Mouse (Mus musculus): ENCODE data around the gene Zbed4. TPM values are rescaled to one million over a fixed set of nuclear protein-coding genes. Genes with fewer than 3 reads are reported as not detected.
"Not testable (repeated sequence)": the region's sequence is repeated elsewhere in the genome, so short reads cannot be mapped to it uniquely, and the experiment has no call there.

Gene Zbed4
- total RNA-seq, 2 experiments from 2014 or later: 32.7 to 44.0 TPM

DNA sequence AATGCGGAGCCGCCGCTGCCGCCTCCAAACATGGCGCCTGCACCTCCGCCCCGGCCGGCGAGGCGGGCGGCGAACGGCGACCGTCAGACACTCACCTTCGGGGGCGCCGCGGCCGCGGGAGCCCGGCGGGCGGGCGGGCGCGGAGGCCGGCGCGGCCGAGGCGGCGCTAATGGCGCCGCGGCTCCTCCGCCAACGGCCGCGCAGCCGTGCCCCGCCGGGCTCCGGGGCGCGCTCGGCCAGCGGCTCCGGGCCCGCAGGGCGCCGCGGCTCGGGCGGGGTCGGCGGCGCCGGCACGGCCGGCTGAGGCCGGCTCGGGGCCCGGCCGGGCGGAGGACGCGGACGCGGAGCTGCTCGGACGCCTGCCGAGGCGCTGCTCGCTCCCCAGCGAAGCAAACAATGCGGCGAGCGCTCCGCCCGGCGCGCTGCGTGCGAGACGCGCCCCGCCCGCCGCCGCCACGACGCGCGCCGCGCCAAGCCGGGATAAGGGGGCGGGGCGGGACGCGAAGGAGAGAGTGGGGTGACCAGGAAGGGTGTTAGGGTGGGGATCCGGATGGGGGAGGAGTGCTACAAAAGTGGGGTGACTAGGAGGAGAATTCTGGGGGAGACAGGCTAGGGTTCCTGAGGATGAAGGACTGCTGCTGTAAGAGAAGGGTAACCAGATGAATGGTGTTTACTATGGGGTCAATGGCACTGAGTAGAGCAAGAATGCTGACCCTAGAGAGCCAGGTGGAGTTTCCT, 17.5 kb upstream of the Zbed4 start, which contains the start of gene Brd1:
Gene Brd1 (minus strand): TSS at position 400 of the 738 bp plus-strand sequence.
- peak; percentile 81 for ATAC-seq (replicated peaks; ENCODE audit: low FRiP score, poor library complexity, severe bottlenecking)

DNA sequence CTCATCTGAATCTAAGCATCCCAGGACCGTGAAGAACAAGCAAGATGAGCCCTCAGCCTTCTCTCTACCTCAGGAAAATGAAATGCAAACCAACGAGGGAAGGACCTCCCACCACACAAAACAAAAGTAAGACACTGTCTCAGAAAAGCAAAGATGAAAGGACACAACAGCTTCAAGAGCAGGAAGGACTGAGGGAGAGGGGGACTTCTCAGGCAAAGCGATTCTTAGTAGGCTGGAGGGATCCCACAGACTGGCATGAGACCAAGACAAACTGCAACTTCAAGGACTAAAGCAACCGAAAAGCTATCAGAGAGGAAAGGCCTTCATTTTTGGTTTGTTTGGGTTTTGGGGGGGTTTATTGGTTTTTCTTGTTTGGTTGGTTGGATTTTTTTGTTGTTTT, 15.3 kb upstream of the Zbed4 start:
- ATAC-seq (replicated peaks; ENCODE audit: low FRiP score, poor library complexity, severe bottlenecking): no peak

DNA sequence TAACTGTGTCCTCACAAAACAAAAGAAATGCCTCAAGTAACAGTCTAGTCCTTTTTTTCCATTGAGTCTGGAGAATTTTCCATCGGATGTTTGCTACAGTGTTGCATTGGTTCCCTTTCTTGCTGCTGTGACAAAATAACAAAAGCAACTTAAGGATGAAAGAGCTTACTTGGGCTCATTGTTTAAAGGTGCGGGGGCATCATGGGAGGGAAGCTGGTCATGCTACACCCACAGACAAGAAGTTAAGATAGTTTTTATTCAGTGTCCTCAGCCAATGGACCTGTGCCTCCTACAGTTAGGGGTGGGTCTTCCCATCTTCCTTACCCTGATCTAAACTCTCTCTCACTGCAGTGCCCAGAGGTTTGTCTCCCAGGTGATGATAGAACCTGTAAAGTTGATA, 13.0 kb upstream of the Zbed4 start:
- ATAC-seq (replicated peaks; ENCODE audit: low FRiP score, poor library complexity, severe bottlenecking): no peak

DNA sequence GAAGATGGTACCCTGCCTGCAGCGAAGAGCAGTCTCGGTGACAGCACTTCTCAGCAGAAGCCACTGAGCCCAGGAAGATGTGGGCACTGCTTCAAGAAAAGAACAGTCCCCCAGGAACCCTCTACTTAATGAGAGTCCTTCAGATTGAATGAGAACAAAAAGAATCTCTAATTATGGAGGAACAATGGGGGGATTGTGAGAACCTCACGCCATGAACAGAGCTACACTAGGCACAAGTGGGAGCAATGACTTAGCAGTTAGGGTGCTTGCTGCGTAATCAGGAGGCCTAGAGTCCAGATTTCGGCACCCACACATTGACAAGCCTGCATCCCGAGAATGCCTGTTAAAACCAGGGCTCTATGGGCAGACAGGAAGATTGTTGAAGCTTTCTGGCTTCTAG, 10.1 kb upstream of the Zbed4 start:
- ATAC-seq (replicated peaks; ENCODE audit: low FRiP score, poor library complexity, severe bottlenecking): no peak

DNA sequence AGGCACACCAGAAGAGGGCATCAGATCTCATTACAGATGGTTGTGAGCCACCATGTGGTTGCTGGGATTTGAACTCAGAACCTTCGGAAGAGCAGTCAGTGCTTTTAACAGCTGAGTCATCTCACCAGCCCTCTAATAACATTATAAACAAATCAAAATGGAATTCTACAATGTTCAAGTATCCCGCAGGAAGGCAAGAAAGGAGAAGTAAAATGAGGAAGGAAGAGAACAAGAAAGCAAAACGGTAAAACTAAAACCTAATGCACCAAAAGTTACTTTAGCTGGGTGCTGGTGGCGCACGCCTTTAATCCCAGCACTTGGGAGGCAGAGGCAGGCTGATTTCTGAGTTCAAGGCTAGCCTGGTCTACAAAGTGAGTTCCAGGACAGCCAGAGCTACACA, 8.1 kb upstream of the Zbed4 start:
- not testable (repeated sequence) for ATAC-seq (replicated peaks; ENCODE audit: low FRiP score, poor library complexity, severe bottlenecking)

DNA sequence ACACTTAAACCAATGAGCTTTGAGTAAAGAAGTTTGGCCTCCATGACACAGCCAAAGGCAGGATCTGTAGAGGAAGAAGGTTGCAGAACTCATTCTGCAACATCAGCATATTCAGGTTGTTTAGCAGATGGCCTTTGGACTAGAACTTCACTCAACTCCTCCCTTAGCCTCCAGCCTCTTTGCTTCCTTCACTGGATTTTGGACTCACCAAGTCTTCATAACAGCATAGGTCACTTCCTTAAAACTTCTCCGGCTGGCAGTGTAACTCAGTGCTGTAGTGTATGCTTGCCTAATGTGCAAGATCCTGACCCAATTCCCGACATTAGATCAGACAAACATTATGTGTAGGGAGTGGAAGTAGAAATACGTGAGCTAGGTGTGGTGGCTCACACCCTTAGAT, 6.1 kb upstream of the Zbed4 start:
- ATAC-seq (replicated peaks; ENCODE audit: low FRiP score, poor library complexity, severe bottlenecking): no peak

DNA sequence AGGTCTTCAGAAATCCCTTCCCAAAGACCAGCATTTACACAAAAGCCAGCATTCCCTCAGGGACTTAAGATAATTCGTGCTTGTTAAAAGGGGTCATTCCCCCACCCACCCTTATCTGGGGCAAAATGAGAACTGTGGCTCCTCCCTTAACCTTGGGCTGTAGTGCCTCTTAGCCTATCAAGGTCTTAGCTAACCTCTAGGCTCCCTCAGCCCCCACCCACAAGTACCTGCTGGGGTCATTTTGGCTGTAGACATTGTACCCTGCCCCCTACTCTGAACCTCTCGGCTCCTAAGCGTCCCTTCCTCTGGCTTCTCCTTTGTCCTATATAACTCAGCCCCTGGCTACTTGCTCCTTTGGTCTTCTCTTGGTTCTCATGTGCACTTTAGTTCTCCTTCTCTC, 5.5 kb upstream of the Zbed4 start:
- no peak for ATAC-seq (replicated peaks; ENCODE audit: low FRiP score, poor library complexity, severe bottlenecking)

DNA sequence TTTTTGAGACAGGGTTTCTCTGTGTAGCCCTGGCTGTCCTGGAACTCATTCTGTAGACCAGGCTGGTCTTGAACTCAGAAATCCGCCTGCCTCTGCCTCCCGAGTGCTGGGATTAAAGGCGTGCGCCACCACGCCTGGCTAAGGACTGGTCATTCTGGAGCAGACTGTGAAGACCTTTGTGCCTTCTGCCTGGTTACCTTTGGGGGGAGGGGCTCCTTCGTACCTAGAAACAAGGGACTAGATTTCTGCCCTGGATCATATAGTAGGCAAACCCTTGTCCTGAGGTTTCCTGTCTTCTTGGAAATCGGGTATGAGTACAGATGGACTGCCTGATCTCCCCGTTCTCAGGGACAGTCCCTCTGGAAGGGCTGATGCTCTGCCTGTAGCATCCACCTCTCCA, 1.8 kb upstream of the Zbed4 start:
- not testable (repeated sequence) for ATAC-seq (replicated peaks; ENCODE audit: low FRiP score, poor library complexity, severe bottlenecking)

DNA sequence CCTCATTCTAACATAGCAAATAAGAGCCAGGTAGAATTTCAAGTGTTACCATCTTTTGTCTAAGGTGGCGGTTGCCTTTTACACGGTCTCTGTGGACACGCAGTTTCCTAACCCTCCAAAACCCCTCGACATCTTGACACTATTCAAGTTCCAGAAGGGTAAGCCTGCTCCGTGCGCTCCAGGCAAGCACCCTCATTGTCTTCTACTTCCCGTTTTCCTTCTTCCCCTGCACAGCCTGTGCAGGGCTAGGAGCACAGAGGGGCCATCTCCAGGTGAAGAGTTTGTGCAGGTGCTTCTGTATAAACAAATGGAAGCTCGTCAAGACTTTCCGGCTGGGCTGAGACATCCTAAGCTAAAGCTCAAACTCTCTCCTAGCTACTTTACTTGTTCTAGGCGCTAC, 1.4 kb upstream of the Zbed4 start:
- ATAC-seq (replicated peaks; ENCODE audit: low FRiP score, poor library complexity, severe bottlenecking): no peak

DNA sequence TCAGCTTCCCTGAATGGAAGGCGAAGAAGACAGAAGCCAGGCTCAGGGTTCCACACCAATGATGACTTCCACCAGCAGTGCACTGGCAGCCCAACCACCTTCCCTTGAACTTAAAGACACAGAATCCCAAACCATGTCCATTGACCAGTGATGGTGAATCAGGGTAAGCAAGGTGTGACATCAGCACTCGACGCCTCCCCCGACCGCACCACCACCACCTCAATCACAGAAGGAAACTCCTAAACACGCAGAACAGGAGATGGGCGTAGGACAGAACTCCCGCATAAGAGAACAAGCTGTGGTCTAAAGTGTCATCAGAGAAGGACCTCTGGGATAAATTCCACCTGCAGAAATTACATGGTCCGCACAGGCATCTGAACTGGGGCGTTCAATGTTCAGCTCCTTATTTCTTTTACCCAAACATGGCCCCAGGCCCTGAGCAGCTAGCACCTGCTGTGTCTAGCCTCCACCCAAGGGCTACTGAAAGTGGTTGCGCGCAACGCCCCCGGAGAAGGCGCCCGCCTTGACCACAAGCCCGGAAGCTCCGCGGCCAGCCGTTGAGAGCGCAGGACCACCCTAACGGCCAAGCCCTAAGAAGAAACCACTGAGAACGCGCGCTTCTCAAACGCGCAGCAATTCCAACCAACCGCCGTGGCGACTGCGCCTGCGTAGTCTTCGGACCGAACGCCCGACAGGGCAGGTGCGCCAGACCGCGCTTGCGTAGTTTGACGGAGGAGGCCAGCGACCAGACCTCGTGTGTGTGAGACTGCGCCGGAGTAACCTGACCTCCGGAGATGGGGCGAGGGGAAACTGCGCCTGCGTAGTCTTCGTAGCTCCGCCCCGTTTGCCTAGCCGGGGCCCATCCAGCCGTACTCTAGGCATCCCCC, 540 bp upstream of the Zbed4 start:
- peak; percentile 95 for ATAC-seq (replicated peaks; ENCODE audit: low FRiP score, poor library complexity, severe bottlenecking)

DNA sequence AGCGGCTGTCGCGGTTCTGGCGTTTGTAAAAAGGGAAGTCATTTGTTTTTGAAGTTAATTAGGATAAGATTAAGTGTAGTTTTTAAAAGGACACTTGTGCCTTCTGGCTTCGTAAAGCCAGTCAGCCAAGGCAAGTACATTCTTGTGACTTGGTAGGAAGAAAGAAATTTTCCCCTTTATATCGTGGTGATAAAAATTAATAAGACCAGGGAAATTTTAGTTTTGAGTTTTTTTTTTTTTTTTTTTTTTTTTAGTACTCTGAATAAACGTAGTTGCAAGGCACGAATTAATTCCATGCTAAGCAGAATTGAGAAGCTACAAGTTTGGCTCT, 908 bp downstream of the Zbed4 start:
- ATAC-seq (replicated peaks; ENCODE audit: low FRiP score, poor library complexity, severe bottlenecking): no peak

DNA sequence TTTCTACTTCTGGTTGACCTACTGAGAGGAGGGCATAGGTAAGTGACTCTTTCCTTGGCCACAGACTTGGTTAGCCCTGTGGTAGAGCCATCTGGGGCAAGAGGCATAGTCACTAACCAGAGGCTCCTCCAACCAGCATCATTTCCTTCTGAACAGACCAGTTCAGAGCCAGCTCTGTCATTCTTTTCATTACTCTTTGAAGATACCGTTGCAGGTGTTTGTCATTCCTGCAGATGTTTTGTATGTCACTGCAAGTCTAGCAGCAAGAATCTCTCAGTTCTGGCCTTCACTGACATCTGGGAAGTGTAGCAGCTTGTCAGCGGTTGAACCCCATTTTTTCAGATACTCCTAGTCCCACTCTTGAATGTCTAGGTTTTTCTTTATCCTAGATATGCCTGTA, 3.4 kb downstream of the Zbed4 start:
- no peak for ATAC-seq (replicated peaks; ENCODE audit: low FRiP score, poor library complexity, severe bottlenecking)

DNA sequence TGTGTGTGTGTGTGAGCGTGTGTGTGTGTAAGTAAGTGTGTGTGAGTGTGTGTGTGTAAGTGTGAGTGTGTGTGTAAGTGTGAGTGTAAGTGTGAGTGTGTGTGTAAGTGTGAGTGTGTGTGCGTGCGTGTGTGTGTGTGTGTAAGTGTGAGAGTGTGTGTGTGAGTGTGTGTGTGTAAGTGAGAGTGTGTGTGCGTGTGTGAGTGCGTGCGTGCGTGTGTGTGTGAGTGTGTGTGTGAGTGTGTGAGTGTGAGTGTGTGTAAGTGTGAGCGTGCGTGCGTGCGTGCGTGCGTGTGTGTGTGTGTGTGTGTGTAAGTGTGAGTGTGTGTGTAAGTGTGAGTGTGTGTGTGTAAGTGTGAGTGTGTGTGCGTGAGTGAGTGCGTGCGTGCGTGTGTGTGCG, 4.3 kb downstream of the Zbed4 start:
- no peak for ATAC-seq (replicated peaks; ENCODE audit: low FRiP score, poor library complexity, severe bottlenecking)

DNA sequence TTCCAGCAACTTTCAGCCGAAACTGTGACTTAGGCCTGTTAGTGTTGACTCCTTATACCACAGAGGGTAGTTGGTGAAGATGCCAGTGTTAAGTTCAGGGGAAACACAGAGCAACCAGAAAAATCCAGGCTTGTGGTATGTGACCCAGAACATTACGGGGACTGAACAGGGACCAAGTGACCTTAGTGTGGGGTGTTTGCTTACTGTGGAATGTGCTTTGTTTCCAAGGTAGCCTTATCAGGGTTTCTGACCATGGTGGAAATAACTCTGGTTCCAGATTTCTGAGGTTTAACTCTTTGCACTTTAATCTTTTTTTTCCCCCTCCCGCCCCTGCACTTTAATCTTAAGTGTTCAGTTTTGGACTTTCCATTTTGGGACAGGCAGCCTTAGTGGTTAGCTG, 6.6 kb downstream of the Zbed4 start:
- no peak for ATAC-seq (replicated peaks; ENCODE audit: low FRiP score, poor library complexity, severe bottlenecking)

DNA sequence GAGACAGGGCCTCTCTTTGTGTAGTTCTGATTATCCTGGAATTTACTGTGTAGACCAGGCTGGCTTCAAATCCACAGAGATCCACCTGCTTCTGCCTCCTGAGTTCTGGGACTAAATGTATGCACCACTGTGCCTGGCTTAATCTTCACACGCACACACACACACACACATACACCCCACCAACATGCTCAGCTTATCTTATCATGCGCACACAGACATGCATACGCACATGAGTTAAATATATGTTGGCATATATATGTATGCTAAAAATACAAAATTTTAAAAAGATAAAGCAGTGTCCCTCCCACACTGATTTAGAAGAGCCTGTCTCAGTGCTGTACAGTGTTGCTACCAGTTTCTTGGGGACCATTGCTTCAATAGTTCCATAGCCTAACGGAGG, 10.1 kb downstream of the Zbed4 start:
- ATAC-seq (replicated peaks; ENCODE audit: low FRiP score, poor library complexity, severe bottlenecking): peak; percentile 96

DNA sequence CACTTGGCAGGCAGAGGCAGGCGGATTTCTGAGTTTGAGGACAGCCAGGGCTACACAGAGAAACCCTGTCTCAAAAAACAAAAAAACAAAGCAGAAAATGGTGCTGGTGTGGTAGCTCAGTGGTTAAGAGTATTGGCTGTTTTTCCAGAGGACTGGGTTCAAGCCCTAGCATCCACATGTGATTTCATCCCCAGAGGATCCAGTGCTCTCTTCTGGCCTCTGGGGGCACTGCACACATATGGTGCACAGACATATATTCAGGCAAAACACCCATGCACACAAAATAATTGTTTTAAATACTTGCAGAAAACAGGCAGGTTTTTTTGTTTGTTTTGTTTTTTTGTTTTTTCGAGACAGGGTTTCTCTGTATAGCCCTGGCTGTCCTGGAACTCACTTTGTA, 14.7 kb downstream of the Zbed4 start:
- ATAC-seq (replicated peaks; ENCODE audit: low FRiP score, poor library complexity, severe bottlenecking): not testable (repeated sequence)

DNA sequence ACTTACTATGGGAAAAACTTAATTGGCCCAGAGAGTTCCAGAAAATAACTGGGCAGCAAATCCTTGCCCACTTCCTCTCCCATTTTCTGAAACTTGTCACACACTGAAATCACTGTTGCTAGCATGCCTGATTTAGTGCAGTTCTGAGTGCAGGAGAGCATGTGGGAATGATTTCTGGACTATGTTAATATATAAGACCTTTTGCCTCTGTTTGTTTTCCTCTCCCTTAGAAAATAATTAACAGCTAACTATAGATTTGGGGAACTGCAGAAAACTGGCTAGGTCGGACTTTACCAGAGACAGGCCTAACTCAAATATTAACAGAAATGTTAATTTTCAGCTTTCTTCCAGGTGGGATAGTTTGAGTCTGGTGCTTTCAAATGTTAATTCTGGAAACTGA, 17.1 kb downstream of the Zbed4 start:
- ATAC-seq (replicated peaks; ENCODE audit: low FRiP score, poor library complexity, severe bottlenecking): no peak

DNA sequence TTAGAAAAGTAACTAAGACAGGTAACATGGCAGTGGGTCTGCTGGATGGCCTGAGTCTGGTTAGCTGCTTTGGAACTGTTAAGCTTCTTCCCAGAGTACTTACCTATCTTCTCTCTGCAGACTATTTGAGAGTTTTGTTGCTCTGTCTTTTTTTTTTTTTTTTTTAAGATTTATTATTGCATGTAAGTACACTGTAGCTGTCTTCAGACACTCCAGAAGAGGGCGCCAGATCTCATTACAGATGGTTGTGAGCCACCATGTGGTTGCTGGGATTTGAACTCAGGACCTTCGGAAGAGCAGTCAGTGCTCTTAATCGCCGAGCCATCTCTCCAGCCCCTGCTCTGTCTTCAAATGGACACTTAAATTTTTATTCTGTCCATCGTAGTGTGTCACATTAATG, 23.2 kb downstream of the Zbed4 start:
- not testable (repeated sequence) for ATAC-seq (replicated peaks; ENCODE audit: low FRiP score, poor library complexity, severe bottlenecking)

DNA sequence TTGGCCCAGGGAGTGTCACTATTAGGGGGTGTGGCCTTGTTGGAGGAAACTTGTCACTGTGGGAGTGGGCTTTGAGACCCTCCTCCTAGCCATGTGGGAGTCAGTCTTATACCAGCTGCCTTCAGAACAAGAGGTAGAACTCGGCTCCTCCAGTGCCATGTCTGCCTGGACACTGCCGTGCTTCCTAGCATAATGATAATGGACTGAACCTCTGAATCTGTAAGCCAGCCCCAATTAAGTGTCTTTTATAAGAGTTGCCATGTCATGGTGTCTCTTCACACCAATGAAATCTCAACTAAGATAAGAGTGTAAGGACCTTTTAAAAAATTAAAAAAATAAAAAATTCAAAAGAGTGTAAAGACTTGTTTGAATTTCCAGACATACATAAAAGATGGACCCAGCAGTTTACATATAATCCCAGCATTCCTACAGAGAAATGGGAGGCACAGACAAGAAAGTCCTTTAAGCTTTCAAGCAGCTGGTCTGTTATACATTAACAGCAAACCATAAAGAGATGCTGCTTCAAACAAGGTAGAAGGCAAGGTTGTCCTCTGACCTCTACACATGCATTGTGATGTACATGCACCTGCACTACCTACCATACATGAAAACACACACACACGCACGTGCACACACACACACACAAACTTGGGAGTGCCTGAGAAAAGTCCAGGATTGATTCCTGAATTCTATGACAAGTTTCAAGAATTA, 40.8 kb downstream of the Zbed4 start:
- no peak for ATAC-seq (replicated peaks; ENCODE audit: low FRiP score, poor library complexity, severe bottlenecking)

DNA sequence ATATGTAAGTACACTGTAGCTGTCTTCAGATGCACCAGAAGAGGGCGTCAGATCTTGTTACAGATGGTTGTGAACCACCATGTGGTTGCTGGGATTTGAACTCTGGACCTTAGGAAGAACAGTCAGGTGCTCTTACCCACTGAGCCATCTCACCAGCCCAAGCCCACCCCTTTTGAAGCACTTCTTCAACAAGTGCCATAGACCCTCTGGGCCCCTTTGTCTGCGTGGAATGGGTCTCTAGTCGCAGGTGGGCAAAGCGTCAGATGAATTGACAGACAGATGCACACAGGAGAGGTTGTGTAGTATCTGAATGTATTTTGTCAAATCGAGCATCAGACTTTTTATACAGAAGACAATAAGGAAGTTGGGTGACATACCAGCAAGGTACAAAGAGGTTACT, 43.3 kb downstream of the Zbed4 start:
- ATAC-seq (replicated peaks; ENCODE audit: low FRiP score, poor library complexity, severe bottlenecking): not testable (repeated sequence)

DNA sequence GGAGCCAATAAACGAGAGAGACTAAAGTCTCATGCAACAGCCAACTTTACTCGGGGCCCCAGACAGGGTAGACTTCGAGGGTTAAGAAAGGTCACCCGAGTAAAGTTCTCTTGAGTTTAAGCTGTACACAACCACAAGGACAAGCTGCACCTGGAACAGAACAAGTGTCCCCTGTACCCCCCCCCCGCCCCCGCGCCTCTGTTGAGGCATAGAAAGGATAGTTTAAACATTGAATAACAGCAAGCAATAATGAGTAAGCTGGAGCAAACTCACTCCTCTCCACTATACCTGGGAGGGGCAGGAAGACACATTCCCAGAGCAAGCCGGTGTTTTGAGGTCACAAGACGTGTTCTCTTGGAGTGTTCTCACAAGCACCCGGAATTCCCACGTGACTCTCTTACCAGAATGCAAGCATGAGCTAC, 48.5 kb downstream of the Zbed4 start:
- no peak for ATAC-seq (replicated peaks; ENCODE audit: low FRiP score, poor library complexity, severe bottlenecking)
